Mouse (Mus musculus): ENCODE measurements around the gene Scd2. TPM values are rescaled to one million over a fixed set of nuclear protein-coding genes. Genes with fewer than 3 reads are reported as not detected.

The Scd2 gene
- 82.3 TPM for polyA plus RNA-seq (2014; fragmentation: Illumina TruSeq; extraction: RNeasy Lipid Tissue Mini Kit (QIAGEN cat#74804); ENCODE audit: low read depth, low replicate concordance)

DNA sequence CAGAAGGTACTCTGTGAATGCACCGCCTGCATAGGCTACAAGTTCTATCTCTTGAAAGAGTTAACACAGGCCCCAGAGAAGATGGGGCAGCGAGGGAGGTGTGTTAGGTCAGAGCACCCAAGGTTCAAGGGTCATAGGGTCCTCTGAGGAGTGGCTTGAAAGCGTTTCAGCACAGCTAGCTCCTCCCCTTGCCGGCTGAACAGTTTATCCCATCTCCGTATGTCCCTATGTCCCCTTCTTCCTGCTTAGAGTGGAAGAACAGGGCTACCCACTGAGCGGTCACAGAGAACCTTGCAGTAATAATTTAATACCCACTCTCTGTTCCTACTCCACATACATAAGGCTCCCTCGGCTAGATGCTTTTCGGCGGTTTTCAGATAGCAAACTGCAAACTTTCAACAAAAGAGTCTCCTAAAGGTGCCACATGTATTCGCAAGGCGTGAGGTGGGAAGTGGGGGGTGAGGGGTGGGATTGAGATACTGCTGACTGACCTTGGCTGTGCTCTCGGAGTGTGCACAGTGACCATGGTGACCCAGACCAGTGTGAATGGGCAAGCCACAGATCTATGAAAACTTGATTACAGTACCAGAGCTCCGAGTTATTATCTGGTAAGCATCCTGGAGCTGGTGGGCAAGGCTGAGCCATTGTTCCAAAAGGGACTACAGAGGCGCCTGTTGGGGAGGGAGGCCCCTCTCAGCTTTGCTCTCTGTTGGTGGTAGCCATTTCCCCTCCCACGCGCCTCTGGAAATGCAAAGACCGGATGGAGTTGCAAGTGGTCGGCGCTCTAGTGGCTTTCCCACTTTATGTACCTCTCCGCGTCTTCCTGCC, at the start of gene Scd2:
Gene Scd2 (plus strand): TSS at position 734 of the 828 bp plus-strand sequence.

DNA sequence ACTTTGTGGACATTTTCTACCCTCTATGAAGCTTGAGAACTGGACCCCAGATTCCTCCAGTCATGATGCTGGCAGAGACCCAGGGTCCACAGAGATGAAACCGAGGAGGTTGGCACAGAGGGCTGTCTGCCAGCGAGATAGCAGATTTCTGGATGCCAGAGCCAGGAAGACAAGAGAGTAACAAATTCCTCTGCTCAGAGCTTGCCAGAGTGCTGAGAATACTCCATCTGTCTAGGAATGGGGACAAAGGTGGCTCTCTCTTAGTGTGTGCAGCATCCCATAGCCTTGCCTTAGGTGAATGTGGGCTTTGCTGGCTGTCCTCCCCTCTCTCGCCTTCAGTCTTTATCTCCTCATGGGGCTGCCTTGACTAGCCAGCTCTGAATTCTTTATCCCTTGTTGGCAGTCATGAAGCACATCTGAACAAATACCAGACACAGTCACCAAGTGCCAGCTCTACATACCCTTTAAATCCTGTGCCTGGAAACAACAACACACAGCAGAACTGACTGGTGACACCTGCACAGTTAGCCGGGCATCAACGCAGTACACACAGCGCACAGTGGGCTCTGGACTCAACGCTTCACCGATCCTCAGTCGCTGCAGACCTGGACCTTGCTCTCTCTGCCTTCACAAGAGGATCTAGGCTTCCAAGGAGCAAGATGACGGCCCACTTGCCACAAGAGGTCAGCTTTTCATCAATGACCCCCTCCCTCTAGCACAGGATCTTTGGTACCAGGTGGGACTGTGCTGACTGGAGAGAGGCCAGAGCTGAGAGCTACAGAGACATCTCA, 39.6 kb downstream of the Scd2 start, which contains the start of gene Scd4:
Gene Scd4 (plus strand): TSS at position 260 of the 791 bp plus-strand sequence.

Other genes starting within 250 kb of the Scd2 start
- 69.0 TPM for gene Erlin1, start 223.9 kb upstream of the Scd2 start, polyA plus RNA-seq (2014; fragmentation: Illumina TruSeq; extraction: RNeasy Lipid Tissue Mini Kit (QIAGEN cat#74804); ENCODE audit: low read depth, low replicate concordance)
- gene Chuk, start 186.2 kb upstream of the Scd2 start, polyA plus RNA-seq (2014; fragmentation: Illumina TruSeq; extraction: RNeasy Lipid Tissue Mini Kit (QIAGEN cat#74804); ENCODE audit: low read depth, low replicate concordance): 69.4 TPM
- gene Cwf19l1, start 157.8 kb upstream of the Scd2 start, polyA plus RNA-seq (2014; fragmentation: Illumina TruSeq; extraction: RNeasy Lipid Tissue Mini Kit (QIAGEN cat#74804); ENCODE audit: low read depth, low replicate concordance): 11.8 TPM
- 72.1 TPM for gene Bloc1s2, start 147.2 kb upstream of the Scd2 start, polyA plus RNA-seq (2014; fragmentation: Illumina TruSeq; extraction: RNeasy Lipid Tissue Mini Kit (QIAGEN cat#74804); ENCODE audit: low read depth, low replicate concordance)
- gene Pkd2l1, start 101.2 kb upstream of the Scd2 start, polyA plus RNA-seq (2014; fragmentation: Illumina TruSeq; extraction: RNeasy Lipid Tissue Mini Kit (QIAGEN cat#74804); ENCODE audit: low read depth, low replicate concordance): 4.5 TPM
- gene Scd3, start 90.4 kb upstream of the Scd2 start, polyA plus RNA-seq (2014; fragmentation: Illumina TruSeq; extraction: RNeasy Lipid Tissue Mini Kit (QIAGEN cat#74804); ENCODE audit: low read depth, low replicate concordance): 2.3 TPM
- 0.56 TPM for gene Scd4, start 39.4 kb downstream of the Scd2 start, polyA plus RNA-seq (2014; fragmentation: Illumina TruSeq; extraction: RNeasy Lipid Tissue Mini Kit (QIAGEN cat#74804); ENCODE audit: low read depth, low replicate concordance)
- 16.7 TPM for gene Scd1, start 114.2 kb downstream of the Scd2 start, polyA plus RNA-seq (2014; fragmentation: Illumina TruSeq; extraction: RNeasy Lipid Tissue Mini Kit (QIAGEN cat#74804); ENCODE audit: low read depth, low replicate concordance)
- gene Wnt8b, start 199.8 kb downstream of the Scd2 start, polyA plus RNA-seq (2014; fragmentation: Illumina TruSeq; extraction: RNeasy Lipid Tissue Mini Kit (QIAGEN cat#74804); ENCODE audit: low read depth, low replicate concordance): 0.11 TPM